Mouse (Mus musculus) hindbrain, embryonic 11.5 days (tissue): ENCODE measurements at regions not wholly inside any gene's neighbourhood (a gene's known extent, or its start where the extent isn't known, plus 50 kb on each side); places are given as distances from the start of the nearest gene placed in this dataset.

Source experiments
- ATAC-seq: fragments of 200-750 bp; cut with Nextera tagmentation; 2 replicates; pipeline ENCODE4 v1.8.0; 2017; ENCODE audit warnings: mild to moderate bottlenecking, moderate TSS enrichment, moderate library complexity; ENCODE audit not compliant: low FRiP score
- DNase-seq: peaks from one replicate; pipeline ENCODE4 v3.0.0-alpha.2; 2015; ENCODE audit warnings: low spot score
- H3K27ac ChIP-seq: fragments of 300-500 bp; sonication (generic); 2 replicates; pipeline ENCODE4 v1.5.1; 2014; ENCODE audit warnings: mild to moderate bottlenecking, low read depth, low read length
- H3K27me3 ChIP-seq: fragments of 300-500 bp; sonication (generic); 2 replicates; pipeline ENCODE4 v1.6.1; 2014; ENCODE audit warnings: mild to moderate bottlenecking, low read length, moderate library complexity, mixed read lengths; ENCODE audit not compliant: control insufficient read depth, insufficient read depth
- H3K36me3 ChIP-seq: fragments of 300-500 bp; sonication (generic); 2 replicates; pipeline ENCODE4 v1.6.1; 2014; ENCODE audit warnings: mild to moderate bottlenecking, low read length, moderate library complexity, mixed read lengths; ENCODE audit not compliant: control insufficient read depth, insufficient read depth
- H3K4me1 ChIP-seq: fragments of 300-500 bp; sonication (generic); replicated peaks from 2 replicates; pipeline ENCODE4 v1.6.1; 2014; ENCODE audit warnings: low read length, mixed read lengths; ENCODE audit not compliant: control insufficient read depth, insufficient read depth
- H3K4me2 ChIP-seq: fragments of 300-500 bp; sonication (generic); replicated peaks from 2 replicates; pipeline ENCODE4 v1.6.1; 2014; ENCODE audit warnings: mild to moderate bottlenecking, low read depth, low read length
- H3K4me3 ChIP-seq: fragments of 300-500 bp; sonication (generic); 2 replicates; pipeline ENCODE4 v1.5.1; 2014; ENCODE audit warnings: low read depth, low read length
- H3K9ac ChIP-seq: fragments of 300-500 bp; sonication (generic); 2 replicates; pipeline ENCODE4 v1.6.1; 2014; ENCODE audit warnings: low read depth, low read length
- H3K9me3 ChIP-seq: fragments of 300-500 bp; sonication (generic); 2 replicates; pipeline ENCODE4 v1.6.1; 2016; ENCODE audit warnings: low read length; ENCODE audit not compliant: control insufficient read depth
- WGBS: fragments of 180-500 bp; shearing (Covaris S2); extraction: QIAGEN DNeasy Blood & Tissue Kit; methylation state at CpG from one replicate; pipeline ENCODE4 v1.1.7; 2014; 5-methylcytosine and 5-hydroxymethylcytosine counted together

DNA sequence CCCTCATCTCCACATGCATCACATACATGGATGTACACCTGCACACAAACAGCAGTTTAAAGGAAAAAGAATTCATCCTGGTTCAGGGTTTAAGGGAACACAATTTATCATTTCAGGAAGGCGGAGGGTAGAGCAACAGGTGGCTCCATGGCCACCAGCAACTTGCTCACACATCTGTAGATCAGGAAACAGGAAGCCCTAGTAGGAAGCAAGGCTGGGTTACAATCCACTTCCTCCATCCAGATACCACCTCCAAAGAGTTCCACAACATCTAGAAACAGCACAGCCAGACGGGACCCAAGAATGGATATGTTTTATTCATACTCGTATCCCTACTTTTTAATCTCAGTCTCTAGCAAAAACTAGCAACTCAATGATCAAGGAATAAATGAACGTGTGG lies 97.0 kb downstream of the Sox4 start:
- H3K4me3 ChIP-seq = no peak overlapping the region
- no peak overlapping the region for H3K4me2 ChIP-seq
- DNase-seq = no peak
- H3K4me1 ChIP-seq = no peaks in the 10 kb centered on the region
- no peaks in the 10 kb centered on the region for H3K9me3 ChIP-seq
- ATAC-seq = no peak
- peaks cover 2% of the 10 kb centered on the region; the same call in 1 of the 2 replicates for H3K36me3 ChIP-seq
- H3K27ac ChIP-seq = no peak overlapping the region
- no peak overlapping the region for H3K9ac ChIP-seq
- 83% methylated on average over 4 of the region's 4 CpGs for WGBS
- H3K27me3 ChIP-seq = no peaks in the 10 kb centered on the region

DNA sequence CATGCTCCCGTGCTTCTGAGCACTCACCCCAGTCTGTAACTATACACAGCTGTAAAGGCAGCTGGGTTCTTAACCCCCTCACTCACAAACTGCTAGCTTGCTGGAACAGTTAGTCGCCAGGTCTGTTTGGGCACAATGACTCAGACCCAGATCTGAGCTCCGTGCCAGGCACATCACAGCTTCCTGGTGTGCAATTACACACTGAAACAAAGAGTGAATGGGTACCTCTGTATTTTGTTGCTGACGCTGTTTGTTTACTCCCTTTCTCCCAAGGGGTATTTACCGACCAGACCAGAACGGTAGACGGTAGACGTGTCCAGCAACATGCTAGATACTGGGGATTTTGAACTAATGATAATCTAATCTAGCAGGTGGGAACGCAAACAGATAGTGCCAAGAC lies 99.3 kb downstream of the Sox4 start:
- Histone ChIP-seq H3K27ac (no peak overlapping the region), H3K9ac (no peak overlapping the region), H3K4me3 (no peak overlapping the region), H3K36me3 (peaks cover 2% of the 10 kb centered on the region; the same call in 1 of the 2 replicates), H3K4me1 (no peaks in the 10 kb centered on the region), H3K4me2 (no peak overlapping the region), H3K27me3 (no peaks in the 10 kb centered on the region), H3K9me3 (no peaks in the 10 kb centered on the region)
- DNase-seq (no peak), ATAC-seq (no peak)
- 88% methylated on average over 9 of the region's 9 CpGs for WGBS

DNA sequence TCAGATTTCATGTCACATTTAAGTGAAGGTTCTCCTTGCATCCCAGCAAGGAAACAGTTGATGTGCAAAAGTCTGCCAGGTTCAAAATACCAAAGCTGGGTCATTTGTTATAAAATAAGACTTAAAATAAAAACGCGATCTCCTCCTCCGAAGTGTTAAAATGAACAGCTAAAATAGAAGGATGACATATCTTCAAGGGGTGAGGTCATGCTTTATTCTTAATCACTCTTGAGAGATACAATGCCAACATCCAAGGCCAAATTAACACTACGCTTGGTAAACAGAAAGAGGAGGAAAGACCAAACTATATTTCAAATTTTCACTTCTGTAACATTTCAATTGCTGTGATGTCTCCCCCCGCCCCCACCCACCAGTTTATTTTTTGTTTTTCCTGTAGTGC lies 105.2 kb downstream of the Sox4 start:
- no peaks in the 10 kb centered on the region for H3K9me3 ChIP-seq
- WGBS = 92% methylated on average over 5 of the region's 5 CpGs

DNA sequence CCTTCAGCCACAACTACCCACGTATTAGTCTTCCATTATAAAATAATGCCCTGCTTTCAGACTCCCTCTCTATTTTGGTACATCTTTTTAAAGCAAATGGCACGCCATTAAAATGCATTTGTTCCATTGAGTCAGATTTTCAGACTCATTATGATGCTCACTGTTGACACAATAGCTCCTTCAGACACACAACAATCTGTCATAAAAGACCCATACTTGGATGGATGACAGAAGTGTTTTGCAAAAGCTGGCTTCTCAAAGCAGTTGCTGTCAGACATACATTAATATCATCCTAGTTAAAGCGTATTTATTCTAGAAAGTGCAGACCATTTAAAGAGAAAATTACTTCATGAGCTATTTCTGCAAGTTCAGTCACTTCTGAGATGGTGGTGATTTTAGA lies 106.0 kb downstream of the Sox4 start:
- no peaks in the 10 kb centered on the region for H3K27me3 ChIP-seq
- H3K4me3 ChIP-seq = no peak overlapping the region
- H3K4me2 ChIP-seq = no peak overlapping the region
- no peaks in the 10 kb centered on the region for H3K4me1 ChIP-seq
- DNase-seq (no peak), ATAC-seq (no peak)
- no peak overlapping the region for H3K9ac ChIP-seq
- 65% methylated on average over 3 of the region's 3 CpGs for WGBS
- no peaks in the 10 kb centered on the region for H3K36me3 ChIP-seq
- no peaks in the 10 kb centered on the region for H3K9me3 ChIP-seq
- no peak overlapping the region for H3K27ac ChIP-seq

More for the DNA sequence above, 105.2 kb downstream of the Sox4 start:
- DNase-seq = no peak
- Histone ChIP-seq H3K36me3 (no peaks in the 10 kb centered on the region), H3K4me1 (no peaks in the 10 kb centered on the region), H3K4me2 (no peak overlapping the region), H3K4me3 (no peak overlapping the region), H3K9ac (no peak overlapping the region), H3K27me3 (no peaks in the 10 kb centered on the region), H3K27ac (no peak overlapping the region)
- ATAC-seq = no peak

DNA sequence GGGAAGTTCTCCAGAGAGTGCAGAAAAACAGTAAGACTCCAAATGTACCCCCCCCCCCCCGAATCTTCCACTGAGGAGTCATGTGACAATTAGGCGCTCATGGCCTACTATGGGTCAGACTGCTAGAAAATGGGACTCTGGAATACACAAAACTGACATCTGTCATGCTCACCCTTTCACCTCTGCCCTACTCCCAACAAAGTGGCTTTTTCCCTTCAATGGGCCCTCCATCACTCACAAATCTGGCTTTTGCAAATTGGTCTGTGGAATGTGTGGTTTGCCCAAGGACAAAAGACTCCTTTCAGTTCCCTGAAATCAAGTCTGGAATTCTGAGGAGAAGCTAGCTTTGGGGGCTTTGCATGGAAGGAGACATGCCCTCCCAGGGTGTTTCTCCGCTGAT lies 109.0 kb downstream of the Sox4 start:
- Histone ChIP-seq H3K27me3 (no peaks in the 10 kb centered on the region), H3K4me2 (no peak overlapping the region), H3K4me3 (no peak overlapping the region), H3K4me1 (no peaks in the 10 kb centered on the region), H3K36me3 (no peaks in the 10 kb centered on the region), H3K27ac (peak overlapping the region; percentile 25; the same call in 1 of the 2 replicates), H3K9me3 (no peaks in the 10 kb centered on the region), H3K9ac (no peak overlapping the region)
- DNase-seq (peak; percentile 44), ATAC-seq (peak; percentile 73; the same call in 1 of the 2 replicates)
- 42% methylated on average over 3 of the region's 3 CpGs for WGBS

DNA sequence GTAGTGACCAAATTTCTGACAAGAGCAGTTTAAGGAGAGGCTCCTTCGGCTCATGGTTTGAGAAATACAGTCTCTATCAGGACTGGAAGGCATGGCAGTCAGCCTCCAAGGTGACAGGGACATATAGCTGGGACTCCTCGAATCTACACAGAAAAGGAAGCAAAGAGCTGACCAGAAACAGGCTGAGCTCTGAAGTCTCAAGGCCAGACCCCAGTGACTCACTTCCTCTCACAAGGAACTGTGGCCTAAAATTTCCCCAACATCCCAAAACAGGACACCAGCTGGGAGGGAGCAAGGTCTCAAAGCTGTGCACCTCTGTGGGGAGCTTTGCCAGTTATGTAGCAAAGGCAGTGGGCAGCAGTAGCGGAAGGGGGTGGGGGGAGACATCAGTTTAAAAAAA lies 110.7 kb downstream of the Sox4 start:
- no peak for ATAC-seq
- 86% methylated on average over 3 of the region's 3 CpGs for WGBS
- 0 out of 2 replicates have a peak, but pooled peaks cover 3% of the 10 kb centered on the region for H3K4me1 ChIP-seq

DNA sequence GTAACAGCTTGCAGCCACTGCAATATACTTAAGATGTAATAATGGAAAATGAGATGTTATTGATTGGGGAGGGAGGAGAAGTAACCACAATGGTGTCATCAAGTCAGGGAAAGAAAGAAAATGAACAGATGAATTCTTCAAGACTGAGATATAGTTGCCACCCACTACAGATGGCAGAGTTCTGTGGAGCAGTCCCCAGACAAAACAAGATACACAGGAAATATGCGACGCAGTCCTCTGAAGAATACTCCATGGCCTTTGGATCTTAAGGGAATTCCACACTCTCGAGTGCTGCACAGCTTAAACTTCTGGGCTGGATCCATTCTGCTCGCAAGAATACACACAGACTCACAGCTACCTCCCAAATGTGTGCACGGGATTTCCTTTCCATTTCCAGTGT lies 113.4 kb downstream of the Sox4 start:
- Histone ChIP-seq H3K9ac (no peak overlapping the region), H3K36me3 (no peaks in the 10 kb centered on the region), H3K4me3 (no peak overlapping the region), H3K4me2 (no peak overlapping the region), H3K27me3 (no peaks in the 10 kb centered on the region), H3K9me3 (no peaks in the 10 kb centered on the region), H3K4me1 (0 out of 2 replicates have a peak, but pooled peaks cover 3% of the 10 kb centered on the region), H3K27ac (no peak overlapping the region)
- 77% methylated on average over 5 of the region's 5 CpGs for WGBS
- ATAC-seq = no peak
- DNase-seq = no peak

More for the DNA sequence above, 110.7 kb downstream of the Sox4 start:
- H3K36me3 ChIP-seq = no peaks in the 10 kb centered on the region
- DNase-seq = no peak
- H3K9me3 ChIP-seq = no peaks in the 10 kb centered on the region
- no peaks in the 10 kb centered on the region for H3K27me3 ChIP-seq
- H3K4me2 ChIP-seq = no peak overlapping the region
- H3K9ac ChIP-seq = no peak overlapping the region
- H3K4me3 ChIP-seq = no peak overlapping the region
- no peak overlapping the region for H3K27ac ChIP-seq

DNA sequence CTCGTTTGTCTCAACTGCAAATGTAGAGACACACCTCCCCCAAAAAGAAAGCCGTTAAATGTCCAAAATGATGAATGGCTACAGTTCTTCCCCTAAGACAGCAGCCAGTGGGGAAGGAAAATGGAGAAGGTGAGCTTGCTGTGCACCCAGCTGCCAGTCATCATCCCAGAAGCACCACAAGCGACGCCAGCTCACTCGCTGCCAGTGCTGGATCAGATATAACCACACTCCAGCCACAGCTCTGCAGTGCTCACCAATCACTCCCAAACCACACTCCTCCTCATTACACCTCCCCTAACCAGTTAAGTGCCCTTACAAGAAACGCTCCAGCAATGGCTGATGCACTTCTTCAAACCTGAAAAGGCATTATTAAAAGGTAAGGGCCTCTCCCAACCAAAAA lies 114.4 kb downstream of the Sox4 start:
- H3K4me2 ChIP-seq = no peak overlapping the region
- 0 out of 2 replicates have a peak overlapping the region, but pooled peaks have one; percentile 8 for H3K27ac ChIP-seq

DNA sequence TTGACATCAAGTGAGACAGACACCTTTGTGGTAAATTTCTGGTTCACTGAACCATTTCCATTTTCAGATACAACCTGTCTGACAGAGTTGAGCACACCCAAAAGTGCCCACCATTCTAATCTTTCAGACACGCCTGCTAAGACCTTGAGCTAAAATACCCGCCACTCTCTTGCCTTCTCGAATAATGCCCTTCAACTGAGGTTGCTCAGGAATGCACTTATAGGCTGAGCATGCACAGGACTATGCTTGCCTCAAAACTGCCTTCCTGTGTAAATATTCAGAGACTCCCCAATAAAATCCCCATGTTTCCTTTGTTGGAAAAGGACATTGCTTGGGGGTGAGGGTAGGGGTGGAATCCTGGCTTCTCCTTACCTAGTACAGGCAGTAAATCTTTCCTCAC lies 115.3 kb downstream of the Sox4 start:
- Histone ChIP-seq H3K27ac (peak overlapping the region; percentile 3; the same call in 1 of the 2 replicates), H3K27me3 (no peaks in the 10 kb centered on the region), H3K9ac (no peak overlapping the region), H3K4me1 (0 out of 2 replicates have a peak, but pooled peaks cover 3% of the 10 kb centered on the region), H3K9me3 (no peaks in the 10 kb centered on the region), H3K4me2 (no peak overlapping the region), H3K4me3 (no peak overlapping the region), H3K36me3 (no peaks in the 10 kb centered on the region)
- DNase-seq (no peak), ATAC-seq (no peak)
- WGBS = 82% methylated on average over 3 of the region's 3 CpGs

More for the DNA sequence above, 114.4 kb downstream of the Sox4 start:
- H3K4me1 ChIP-seq = 0 out of 2 replicates have a peak, but pooled peaks cover 3% of the 10 kb centered on the region
- no peaks in the 10 kb centered on the region for H3K9me3 ChIP-seq
- DNase-seq (no peak), ATAC-seq (no peak)
- no peak overlapping the region for H3K9ac ChIP-seq
- WGBS = 33% methylated on average over 6 of the region's 6 CpGs
- H3K36me3 ChIP-seq = no peaks in the 10 kb centered on the region
- H3K4me3 ChIP-seq = no peak overlapping the region
- H3K27me3 ChIP-seq = no peaks in the 10 kb centered on the region
